Mouse (Mus musculus) CH12.LX (cell line): ENCODE results near the gene Inpp5e. TPM values are rescaled to one million over a fixed set of nuclear protein-coding genes. Genes with fewer than 3 reads are reported as not detected.

ENCODE experiments used
- DNase-seq: peaks from one replicate; pipeline ENCODE4 v3.0.0-alpha.2; 2013; ENCODE audit errors: extremely low read depth
- H3K27ac ChIP-seq: 2 replicates; pipeline ENCODE4 v1.5.1; 2012; ENCODE audit warnings: low read depth, mild to moderate bottlenecking, control low read depth, moderate library complexity; ENCODE audit not compliant: insufficient read depth
- H3K27me3 ChIP-seq: replicated peaks from 2 replicates; pipeline ENCODE3; 2012; ENCODE audit warnings: inconsistent platforms
- H3K36me3 ChIP-seq, 2 experiments: replicated peaks in 1 of 2; 2 replicates each; pipeline versions ENCODE3 to v1.6.1; 2012; ENCODE audit warnings: inconsistent platforms in 1 of 2, low read length in 1 of 2, mild to moderate bottlenecking in 1 of 2, mixed read lengths in 1 of 2, moderate library complexity in 1 of 2; ENCODE audit not compliant: control insufficient read depth in 1 of 2, insufficient read depth in 1 of 2
- H3K4me1 ChIP-seq, 2 experiments: 2 replicates each; pipeline ENCODE4 v1.6.1; 2012; ENCODE audit warnings: inconsistent platforms in 1 of 2, moderate library complexity in 1 of 2; ENCODE audit not compliant: insufficient read depth in 2 of 2, control insufficient read depth in 1 of 2
- H3K4me2 ChIP-seq: 2 replicates; pipeline ENCODE4 v1.6.1; 2012; ENCODE audit warnings: low read depth, mild to moderate bottlenecking, control low read depth; ENCODE audit not compliant: poor library complexity, insufficient read depth, severe bottlenecking
- H3K4me3 ChIP-seq, 3 experiments: fragments of 150-350 bp in 1 of 3; sonication (generic) in 1 of 3; replicated peaks in 1 of 3; 2 replicates each; pipeline versions ENCODE3 to v1.5.1; 2011 to 2012; ENCODE audit warnings: low read depth in 2 of 3, low read length in 2 of 3, mild to moderate bottlenecking in 2 of 3, moderate library complexity in 2 of 3, control low read depth in 1 of 3, improper control_type of control experiment in 1 of 3, inconsistent platforms in 1 of 3, mixed read lengths in 1 of 3; ENCODE audit not compliant: poor library complexity in 1 of 3
- H3K79me2 ChIP-seq: replicated peaks from 2 replicates; pipeline ENCODE4 v1.6.1; 2012; ENCODE audit warnings: mild to moderate bottlenecking, moderate library complexity; ENCODE audit not compliant: control insufficient read depth, poor library complexity, insufficient read depth, severe bottlenecking; ENCODE audit errors: extremely low read depth
- H3K9ac ChIP-seq: 2 replicates; pipeline ENCODE4 v1.6.1; 2012; ENCODE audit warnings: low read depth, mild to moderate bottlenecking, control low read depth, moderate library complexity; ENCODE audit not compliant: insufficient read depth
- H3K9me3 ChIP-seq: replicated peaks from 2 replicates; pipeline ENCODE3; 2012; ENCODE audit warnings: low read length, inconsistent platforms, mixed read lengths
- BHLHE40 ChIP-seq: IDR thresholded peaks from 2 replicates; pipeline ENCODE4 v1.6.1; 2011; ENCODE audit warnings: mild to moderate bottlenecking, low read depth, low read length, improper control_type of control experiment
- CHD2 ChIP-seq: IDR thresholded peaks from 2 replicates; pipeline ENCODE4 v1.6.1; 2011; ENCODE audit warnings: low read length, improper control_type of control experiment
- CTCF ChIP-seq, 2 experiments: IDR thresholded peaks in 1 of 2; conservative IDR thresholded peaks in 1 of 2; 2 replicates each; pipeline ENCODE4 v1.5.1; 2011 to 2012; ENCODE audit warnings: low read depth in 2 of 2, low read length in 2 of 2, improper control_type of control experiment in 1 of 2, inconsistent platforms in 1 of 2, mild to moderate bottlenecking in 1 of 2, moderate library complexity in 1 of 2
- ELF1 ChIP-seq: IDR thresholded peaks from 2 replicates; pipeline ENCODE4 v1.6.1; 2014; ENCODE audit warnings: low read depth, mild to moderate bottlenecking, inconsistent platforms, low read length, improper control_type of control experiment
- EP300 ChIP-seq: IDR thresholded peaks from 2 replicates; pipeline ENCODE4 v1.6.1; 2011; ENCODE audit warnings: low read length, improper control_type of control experiment
- ETS1 ChIP-seq: conservative IDR thresholded peaks from 2 replicates; pipeline ENCODE4 v1.6.1; 2012; ENCODE audit warnings: low read depth, mild to moderate bottlenecking, inconsistent platforms, low read length, improper control_type of control experiment, moderate library complexity
- HCFC1 ChIP-seq: IDR thresholded peaks from 2 replicates; pipeline ENCODE4 v1.6.1; 2012; ENCODE audit warnings: low read depth, mild to moderate bottlenecking, inconsistent platforms, low read length, improper control_type of control experiment
- IRF4 ChIP-seq: IDR thresholded peaks from 2 replicates; pipeline ENCODE4 v1.6.1; 2014; ENCODE audit warnings: low read depth, mild to moderate bottlenecking, inconsistent platforms, low read length, improper control_type of control experiment
- KAT2A ChIP-seq: IDR thresholded peaks from 2 replicates; pipeline ENCODE4 v1.6.1; 2012; ENCODE audit warnings: low read length, improper control_type of control experiment, inconsistent platforms; ENCODE audit not compliant: insufficient replicate concordance
- MAX ChIP-seq: IDR thresholded peaks from 2 replicates; pipeline ENCODE4 v1.6.1; 2011; ENCODE audit warnings: low read length, improper control_type of control experiment
- MAZ ChIP-seq: IDR thresholded peaks from 2 replicates; pipeline ENCODE4 v1.6.1; 2012; ENCODE audit warnings: low read depth, mild to moderate bottlenecking, inconsistent platforms, low read length, improper control_type of control experiment, moderate library complexity
- MEF2A ChIP-seq: IDR thresholded peaks from 2 replicates; pipeline ENCODE4 v1.6.1; 2014; ENCODE audit warnings: low read depth, mild to moderate bottlenecking, inconsistent platforms, low read length, improper control_type of control experiment, borderline replicate concordance
- MXI1 ChIP-seq: IDR thresholded peaks from 2 replicates; pipeline ENCODE4 v1.6.1; 2011; ENCODE audit warnings: mild to moderate bottlenecking, low read depth, low read length, improper control_type of control experiment
- NELFE ChIP-seq: IDR thresholded peaks from 2 replicates; pipeline ENCODE4 v1.6.1; 2011; ENCODE audit warnings: low read depth, low read length, improper control_type of control experiment
- NRF1 ChIP-seq: IDR thresholded peaks from 2 replicates; pipeline ENCODE4 v1.6.1; 2014; ENCODE audit warnings: low read depth, mild to moderate bottlenecking, inconsistent platforms, low read length, improper control_type of control experiment, moderate library complexity
- PAX5 ChIP-seq: IDR thresholded peaks from 2 replicates; pipeline ENCODE4 v1.6.1; 2012; ENCODE audit warnings: low read length, inconsistent platforms, mixed read lengths
- POLR2A ChIP-seq: IDR thresholded peaks from 2 replicates; pipeline ENCODE4 v1.6.1; 2011; ENCODE audit warnings: low read depth, mild to moderate bottlenecking, improper control_type of control experiment, low read length
- POLR2AphosphoS2 ChIP-seq: IDR thresholded peaks from 2 replicates; pipeline ENCODE4 v1.6.1; 2011; ENCODE audit warnings: low read depth, low read length, improper control_type of control experiment
- RAD21 ChIP-seq: IDR thresholded peaks from 2 replicates; pipeline ENCODE4 v1.6.1; 2011; ENCODE audit warnings: low read depth, mild to moderate bottlenecking, low read length, improper control_type of control experiment, moderate library complexity
- SIN3A ChIP-seq: IDR thresholded peaks from 2 replicates; pipeline ENCODE4 v1.6.1; 2012; ENCODE audit warnings: low read length, improper control_type of control experiment, inconsistent platforms
- TCF12 ChIP-seq: IDR thresholded peaks from 2 replicates; pipeline ENCODE4 v1.6.1; 2014; ENCODE audit warnings: low read depth, mild to moderate bottlenecking, inconsistent platforms, low read length, improper control_type of control experiment
- UBTF ChIP-seq: IDR thresholded peaks from 2 replicates; pipeline ENCODE4 v1.6.1; 2012; ENCODE audit warnings: low read depth, mild to moderate bottlenecking, inconsistent platforms, low read length, improper control_type of control experiment, moderate library complexity
- ZMIZ1 ChIP-seq: IDR thresholded peaks from 2 replicates; pipeline ENCODE4 v1.6.1; 2012; ENCODE audit warnings: low read depth, mild to moderate bottlenecking, inconsistent platforms, low read length, improper control_type of control experiment
- ZNF384 ChIP-seq: IDR thresholded peaks from 2 replicates; pipeline ENCODE4 v1.6.1; 2012; ENCODE audit warnings: low read depth, low read length, improper control_type of control experiment, inconsistent platforms
- dilution Hi-C: fragments of 300-500 bp; cut with MboI; formaldehyde crosslinking; loops from 2 replicates; pipeline ENCODE4 v1.14.3; 2020; ENCODE audit warnings: low sequenced_read_pairs; ENCODE audit not compliant: extremely low pct_unique_long_range_greater_than_20kb, extremely low pct_ligation_motif_present
- in situ Hi-C: fragments of 300-500 bp; cut with MboI; formaldehyde crosslinking; loops from 3 replicates; pipeline ENCODE4 v1.14.3; 2019; ENCODE audit warnings: low sequenced_read_pairs, low pct_ligation_motif_present, low pct_unique_long_range_greater_than_20kb, mixed read lengths
- polyA plus RNA-seq: library from polyadenylated mRNA; unstranded; fragments of >175 nt; gene quantifications from 2 replicates; pipeline ENCODE4 v1.2.1, GENCODE M21; 2012; ENCODE audit warnings: low read depth; ENCODE audit not compliant: insufficient read length
- total RNA-seq, 2 experiments: library from RNA; depleted of rRNA; stranded (reverse); fragments of 300-350 nt in 1 of 2; fragments of >200 nt in 1 of 2; gene quantifications; 2 replicates each; pipeline ENCODE4 v1.2.3; 2012 to 2014

Gene Inpp5e
- total and polyA plus RNA-seq, 3 experiments, result 5.2 to 10.2 (median 9.6) TPM

DNA sequence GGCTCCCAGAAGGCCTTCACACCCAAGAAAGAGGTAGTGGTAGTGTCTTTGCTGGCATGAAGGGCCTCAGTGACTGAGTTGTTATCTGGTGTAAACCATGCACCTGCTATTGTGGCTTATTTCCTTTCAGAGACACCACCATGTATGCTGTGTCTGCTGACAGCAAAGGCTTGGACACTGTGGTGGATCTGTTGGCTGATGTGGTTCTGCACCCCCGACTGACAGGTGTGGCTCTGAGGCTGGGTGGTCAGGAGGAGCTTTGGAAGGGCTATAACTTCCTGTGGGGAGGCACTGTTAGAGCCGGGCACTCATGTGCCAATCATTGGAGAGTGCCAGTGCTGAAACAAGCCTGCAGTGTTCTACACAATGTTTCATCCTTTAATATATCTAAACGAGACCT lies 18.0 kb downstream of the Inpp5e start:
- Histone ChIP-seq H3K4me2 (no peak overlapping the region), H3K27me3 (no peaks in the 10 kb centered on the region), H3K9ac (no peak overlapping the region), H3K27ac (no peak overlapping the region), H3K4me1 (peaks cover 4 to 26% of the 10 kb centered on the region in 2 experiments), H3K4me3 (no peak overlapping the region), H3K36me3 (peaks cover 67 to 77% of the 10 kb centered on the region in 2 experiments), H3K79me2 (peaks cover 26% of the 10 kb centered on the region), H3K9me3 (no peaks in the 10 kb centered on the region)
- TF ChIP-seq NELFE, result no peak
- no peak for TF ChIP-seq TCF12
- no peak for TF ChIP-seq BHLHE40
- TF ChIP-seq KAT2A, result no peak
- no peak for TF ChIP-seq CHD2
- no peak for TF ChIP-seq MAZ
- no peak for TF ChIP-seq ZNF384
- dilution Hi-C loops, result no loop called here
- in situ Hi-C loops, result no loop called here
- DNase-seq, result no peak

DNA sequence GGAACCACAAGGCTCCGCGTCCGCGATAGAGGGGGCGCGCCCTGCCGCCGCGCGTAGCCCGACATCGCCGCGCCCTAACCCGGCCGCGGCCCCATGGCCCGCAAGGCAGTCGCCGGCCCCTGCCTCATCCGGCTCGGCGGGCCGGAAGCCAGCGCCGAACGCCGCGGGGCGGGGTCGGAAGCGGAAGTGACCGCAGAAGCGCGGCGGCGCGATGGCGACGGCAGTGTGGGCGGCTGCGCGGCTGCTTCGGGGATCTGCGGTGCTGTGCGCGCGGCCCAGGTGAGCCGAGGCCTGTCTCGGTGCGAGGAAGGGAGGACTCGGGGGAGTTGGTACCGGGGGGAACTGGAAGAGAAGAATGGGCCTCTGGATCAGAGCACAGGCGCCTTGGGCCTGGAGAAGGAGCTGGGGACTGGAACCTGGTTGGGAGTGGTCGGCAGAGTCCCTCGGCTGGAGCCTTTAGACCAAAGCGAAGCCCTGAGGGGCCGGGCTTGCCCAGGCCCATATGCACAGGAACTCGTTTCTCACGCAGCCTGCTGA lies 19.8 kb downstream of the Inpp5e start, which contains the start of the genes Entr1 and Pmpca:
Entr1 (minus strand) TSS at position 163 of the 537 bp plus-strand sequence.
Pmpca (plus strand) TSS at position 186 of the 537 bp plus-strand sequence.
- DNase-seq, result peak; percentile 70
- Histone ChIP-seq H3K4me3 (peak within 1 kb of the TSS; percentile 84 to 94 (median 88)), H3K27ac (peak within 1 kb of the TSS; percentile 13; the same call in 1 of the 2 replicates), H3K9ac (peak within 1 kb of the TSS; percentile 89), H3K36me3 (peaks cover 67 to 77% of the 10 kb centered on the region in 2 experiments), H3K79me2 (peaks cover 26% of the 10 kb centered on the region), H3K4me1 (peaks cover 4 to 26% of the 10 kb centered on the region in 2 experiments), H3K4me2 (peak within 1 kb of the TSS; percentile 97), H3K9me3 (no peaks in the 10 kb centered on the region), H3K27me3 (no peaks in the 10 kb centered on the region)
- in situ Hi-C loops, result no loop called here
- dilution Hi-C loops, result no loop called here
- 0 out of 2 replicates have a peak, but pooled peaks have one; percentile 16 for TF ChIP-seq IRF4
- TF ChIP-seq HCFC1, result peak; percentile 84
- TF ChIP-seq MEF2A, result peak; percentile 74; the same call in 1 of the 2 replicates
- TF ChIP-seq PAX5, result no peak
- peak; percentile 89; the same call in 1 of the 2 replicates for TF ChIP-seq POLR2AphosphoS2
- peak; percentile 92 for TF ChIP-seq ZMIZ1
- peak; percentile 96 for TF ChIP-seq POLR2A
- TF ChIP-seq SIN3A, result peak; percentile 91
- TF ChIP-seq UBTF, result no peak
- TF ChIP-seq EP300, result no peak
- peak; percentile 93 for TF ChIP-seq NELFE
- peak; percentile 81; the same call in 1 of the 2 replicates for TF ChIP-seq KAT2A
- TF ChIP-seq ELF1, result peak; percentile 93
- no peak for TF ChIP-seq ETS1
- TF ChIP-seq NRF1, result peak; percentile 82
- peak; percentile 64; the same call in 1 of the 2 replicates for TF ChIP-seq MAX
- TF ChIP-seq TCF12, result peak; percentile 89
- 0 out of 2 replicates have a peak, but pooled peaks have one; percentile 53 for TF ChIP-seq MAZ
- no peak for TF ChIP-seq CTCF (conservative IDR thresholded peaks at IDR 0.05 in 1 of 2, IDR thresholded peaks at IDR 0.05 in 1 of 2; ENCODE audit: low read depth in 2 of 2, low read length in 2 of 2)
- peak; percentile 89 for TF ChIP-seq MXI1
- TF ChIP-seq RAD21, result no peak
